Mouse (Mus musculus) adrenal gland, postnatal 25 days (tissue): ENCODE measurements around the gene Spesp1. TPM values are rescaled to one million over a fixed set of nuclear protein-coding genes. Genes with fewer than 3 reads are reported as not detected.

ENCODE experiments used
- DNase-seq: peaks from one replicate; pipeline ENCODE4 v3.0.0; 2021; ENCODE audit warnings: mixed read lengths
- long read RNA-seq: library from polyadenylated mRNA; stranded (forward); transcript quantifications from one replicate; pipeline ENCODE4 v2.0.0, GENCODE M21; 2021
- total RNA-seq: library from RNA; stranded (reverse); gene quantifications from 2 replicates; pipeline ENCODE4 v1.2.3, GENCODE M21; 2021

The Spesp1 gene
- not detected in 2 replicates for total RNA-seq
- long read RNA-seq, result 0 reads

GRCm38 (mm10) chr9:62281991-62282390, at the start of gene Spesp1:
Spesp1 (minus strand) TSS chr9:62282208.
- DNase-seq, result no peak

- DNase-seq, result no peak
These were observed 44.0 kb upstream of the Spesp1 start for GRCm38 (mm10) chr9:62325965-62326364.

GRCm38 (mm10) chr9:62323816-62324215, 41.8 kb upstream of the Spesp1 start:
- DNase-seq, result no peak

GRCm38 (mm10) chr9:62318729-62319128, 36.7 kb upstream of the Spesp1 start:
- no peak for DNase-seq

GRCm38 (mm10) chr9:62315556-62315955, 33.5 kb upstream of the Spesp1 start:
- DNase-seq, result no peak

- DNase-seq, result no peak
These were observed 14.9 kb upstream of the Spesp1 start for GRCm38 (mm10) chr9:62296891-62297290.

GRCm38 (mm10) chr9:62295006-62295698, 13.1 kb upstream of the Spesp1 start:
- DNase-seq, result peak; percentile 78

- no peak for DNase-seq
These were observed 5.6 kb upstream of the Spesp1 start for GRCm38 (mm10) chr9:62287633-62288025.

GRCm38 (mm10) chr9:62286967-62287632, 5.1 kb upstream of the Spesp1 start:
- DNase-seq, result peak; percentile 74

- DNase-seq, result peak; percentile 78
These were observed 2.3 kb upstream of the Spesp1 start for GRCm38 (mm10) chr9:62284266-62284665.

GRCm38 (mm10) chr9:62276899-62277298, 5.1 kb downstream of the Spesp1 start:
- DNase-seq, result no peak

GRCm38 (mm10) chr9:62270775-62271399, 11.1 kb downstream of the Spesp1 start:
- no peak for DNase-seq

- DNase-seq, result no peak
These were observed 12.8 kb downstream of the Spesp1 start for GRCm38 (mm10) chr9:62269161-62269560.

- DNase-seq, result no peak
These were observed 16.7 kb downstream of the Spesp1 start for GRCm38 (mm10) chr9:62265278-62265677.

- no peak for DNase-seq
These were observed 18.4 kb downstream of the Spesp1 start for GRCm38 (mm10) chr9:62263652-62264051.

- DNase-seq, result no peak
These were observed 20.6 kb downstream of the Spesp1 start for GRCm38 (mm10) chr9:62261406-62261805.

- no peak for DNase-seq
These were observed 21.0 kb downstream of the Spesp1 start for GRCm38 (mm10) chr9:62261006-62261405.

GRCm38 (mm10) chr9:62258005-62258404, 24.0 kb downstream of the Spesp1 start:
- DNase-seq, result peak; percentile 41

GRCm38 (mm10) chr9:62255896-62256576, 26.0 kb downstream of the Spesp1 start:
- no peak for DNase-seq

GRCm38 (mm10) chr9:62253736-62254443, 28.1 kb downstream of the Spesp1 start:
- DNase-seq, result no peak

- no peak for DNase-seq
These were observed 31.7 kb downstream of the Spesp1 start for GRCm38 (mm10) chr9:62250296-62250695.

GRCm38 (mm10) chr9:62246380-62246942, 35.5 kb downstream of the Spesp1 start:
- DNase-seq, result no peak
